Mouse (Mus musculus): ENCODE measurements around the gene Ak8. TPM values are rescaled to one million over a fixed set of nuclear protein-coding genes. Genes with fewer than 3 reads are reported as not detected.
A peak's percentile ranks its signal among the peaks of the same experiment; 100 is the strongest.

Ak8 gene
- total and polyA plus RNA-seq, 3 experiments = 1.5 to 2.6 TPM; not detected in 1

- no peak overlapping the region for H3K27ac ChIP-seq (ENCODE audit: control insufficient read depth, low read depth, low read length)
- no peaks in the 10 kb centered on the region for H3K27me3 ChIP-seq (ENCODE audit: control insufficient read depth in 1 of 2, insufficient read depth in 2 of 2, low read length in 2 of 2)
- H3K36me3 ChIP-seq (ENCODE audit: control insufficient read depth in 1 of 2, insufficient read depth in 2 of 2, low read length in 2 of 2) = no peaks in the 10 kb centered on the region; a peak in 2 of 4 replicates
- no peak for DNase-seq (ENCODE audit: low read depth, low spot score)
- no peak for TF ChIP-seq USF1 (IDR thresholded peaks at IDR 0.05; ENCODE audit: low read depth, low read length)
- no peak for TF ChIP-seq HCFC1 (IDR thresholded peaks at IDR 0.05; ENCODE audit: low read depth, low read length)
- TF ChIP-seq POLR2AphosphoS5 (IDR thresholded peaks at IDR 0.05; ENCODE audit: borderline replicate concordance, low read depth, low read length) = no peak
- no peak for TF ChIP-seq USF2 (IDR thresholded peaks at IDR 0.05; ENCODE audit: borderline replicate concordance in 1 of 2, insufficient read depth in 1 of 2, low read depth in 1 of 2, low read length in 2 of 2)
- no peak for TF ChIP-seq E2F4 (IDR thresholded peaks at IDR 0.05; ENCODE audit: borderline replicate concordance, low read depth, low read length)
- no peak for TF ChIP-seq JUND (IDR thresholded peaks at IDR 0.05; ENCODE audit: low read depth, low read length)
- TF ChIP-seq MYB (IDR thresholded peaks at IDR 0.05; ENCODE audit: low read depth, low read length) = no peak
- no peak for TF ChIP-seq GABPA (IDR thresholded peaks at IDR 0.05; ENCODE audit: low read depth, low read length)
- no peak for TF ChIP-seq NRF1 (IDR thresholded peaks at IDR 0.05; ENCODE audit: insufficient read depth, low read depth, low read length, poor library complexity, severe bottlenecking)
- TF ChIP-seq EP300 (IDR thresholded peaks at IDR 0.05; ENCODE audit: low read depth in 1 of 2, low read length in 2 of 2) = no peak
- no peak for TF ChIP-seq MEF2A (IDR thresholded peaks at IDR 0.05; ENCODE audit: extremely low read depth, insufficient replicate concordance, low read depth, low read length, poor library complexity, severe bottlenecking)
- TF ChIP-seq ZC3H11A (IDR thresholded peaks at IDR 0.05; ENCODE audit: low read depth, low read length) = no peak
- no peak for TF ChIP-seq POLR2A (IDR thresholded peaks at IDR 0.05; ENCODE audit: control insufficient read depth in 1 of 2, insufficient read depth in 1 of 2, low read depth in 1 of 2, low read length in 2 of 2, poor library complexity in 1 of 2)
- H3K4me3 ChIP-seq (ENCODE audit: control insufficient read depth in 1 of 2, insufficient read depth in 1 of 2, low read depth in 2 of 2, low read length in 2 of 2) = no peak overlapping the region
- H3K79me2 ChIP-seq (ENCODE audit: control insufficient read depth, insufficient read depth, low read length, poor library complexity) = peaks cover 6% of the 10 kb centered on the region; the same call in 1 of the 2 replicates
- no peaks in the 10 kb centered on the region for H3K4me1 ChIP-seq (ENCODE audit: control insufficient read depth in 1 of 2, insufficient read depth in 2 of 2, low read length in 2 of 2)
- H3K9me3 ChIP-seq (replicated peaks; ENCODE audit: insufficient read depth, low read length) = no peaks in the 10 kb centered on the region
- no peak overlapping the region for H3K9ac ChIP-seq (ENCODE audit: control insufficient read depth, low read depth, low read length, poor library complexity, severe bottlenecking)
Measured at GRCm38 (mm10) chr2:28653351-28653750, 46.6 kb upstream of the Ak8 start.

GRCm38 (mm10) chr2:28654295-28654694, 45.7 kb upstream of the Ak8 start:
- H3K36me3 ChIP-seq (ENCODE audit: control insufficient read depth in 1 of 2, insufficient read depth in 2 of 2, low read length in 2 of 2) = no peaks in the 10 kb centered on the region; a peak in 2 of 4 replicates
- no peaks in the 10 kb centered on the region for H3K9me3 ChIP-seq (replicated peaks; ENCODE audit: insufficient read depth, low read length)
- H3K9ac ChIP-seq (ENCODE audit: control insufficient read depth, low read depth, low read length, poor library complexity, severe bottlenecking) = no peak overlapping the region
- no peak overlapping the region for H3K27ac ChIP-seq (ENCODE audit: control insufficient read depth, low read depth, low read length)
- no peak overlapping the region for H3K4me3 ChIP-seq (ENCODE audit: control insufficient read depth in 1 of 2, insufficient read depth in 1 of 2, low read depth in 2 of 2, low read length in 2 of 2)
- no peaks in the 10 kb centered on the region for H3K27me3 ChIP-seq (ENCODE audit: control insufficient read depth in 1 of 2, insufficient read depth in 2 of 2, low read length in 2 of 2)
- peak; percentile 75 for DNase-seq (ENCODE audit: low read depth, low spot score)
- peaks cover 6% of the 10 kb centered on the region; the same call in 1 of the 2 replicates for H3K79me2 ChIP-seq (ENCODE audit: control insufficient read depth, insufficient read depth, low read length, poor library complexity)
- no peak for TF ChIP-seq ZMIZ1 (IDR thresholded peaks at IDR 0.05; ENCODE audit: low read depth, low read length)
- no peak for TF ChIP-seq TAL1 (IDR thresholded peaks at IDR 0.05; ENCODE audit: low read length)
- TF ChIP-seq SMC3 (IDR thresholded peaks at IDR 0.05; ENCODE audit: low read depth, low read length) = peak; percentile 47
- no peak for TF ChIP-seq SIN3A (IDR thresholded peaks at IDR 0.05; ENCODE audit: low read length)
- TF ChIP-seq UBTF (IDR thresholded peaks at IDR 0.05; ENCODE audit: borderline replicate concordance, insufficient read depth, low read depth, low read length) = no peak
- TF ChIP-seq MAZ (IDR thresholded peaks at IDR 0.05; ENCODE audit: low read depth, low read length) = no peak
- no peak for TF ChIP-seq MYB (IDR thresholded peaks at IDR 0.05; ENCODE audit: low read depth, low read length)
- TF ChIP-seq TCF12 (IDR thresholded peaks at IDR 0.05; ENCODE audit: low read depth, low read length) = no peak
- TF ChIP-seq ELF1 (IDR thresholded peaks at IDR 0.05; ENCODE audit: low read depth, low read length) = no peak
- no peak for TF ChIP-seq GABPA (IDR thresholded peaks at IDR 0.05; ENCODE audit: low read depth, low read length)
- peak; percentile 24; the same call in 1 of the 2 replicates for TF ChIP-seq ZC3H11A (IDR thresholded peaks at IDR 0.05; ENCODE audit: low read depth, low read length)
- no peak for TF ChIP-seq USF2 (IDR thresholded peaks at IDR 0.05; ENCODE audit: borderline replicate concordance in 1 of 2, insufficient read depth in 1 of 2, low read depth in 1 of 2, low read length in 2 of 2)
- TF ChIP-seq ZNF384 (IDR thresholded peaks at IDR 0.05; ENCODE audit: low read depth, low read length) = 0 out of 2 replicates have a peak, but pooled peaks have one; percentile 14
- TF ChIP-seq CTCF (IDR thresholded peaks at IDR 0.05 in 2 of 3, conservative IDR thresholded peaks at IDR 0.05 in 1 of 3; ENCODE audit: control insufficient read depth in 1 of 3, insufficient read depth in 1 of 3, low read depth in 2 of 3, low read length in 3 of 3, poor library complexity in 1 of 3, severe bottlenecking in 1 of 3) = peak; percentile 75 to 78 (median 75)
- TF ChIP-seq ETS1 (IDR thresholded peaks at IDR 0.05; ENCODE audit: low read depth, low read length) = no peak
- TF ChIP-seq BHLHE40 (IDR thresholded peaks at IDR 0.05; ENCODE audit: borderline replicate concordance, low read depth, low read length) = no peak
- no peak for TF ChIP-seq POLR2A (IDR thresholded peaks at IDR 0.05; ENCODE audit: control insufficient read depth in 1 of 2, insufficient read depth in 1 of 2, low read depth in 1 of 2, low read length in 2 of 2, poor library complexity in 1 of 2)
- no peak for TF ChIP-seq GATA1 (IDR thresholded peaks at IDR 0.05; ENCODE audit: low read depth, low read length)
- no peak for TF ChIP-seq HCFC1 (IDR thresholded peaks at IDR 0.05; ENCODE audit: low read depth, low read length)
- TF ChIP-seq POLR2AphosphoS5 (IDR thresholded peaks at IDR 0.05; ENCODE audit: borderline replicate concordance, low read depth, low read length) = no peak
- no peak for TF ChIP-seq POLR2AphosphoS2 (IDR thresholded peaks at IDR 0.05; ENCODE audit: low read length)
- TF ChIP-seq RAD21 (IDR thresholded peaks at IDR 0.05; ENCODE audit: low read depth, low read length) = peak; percentile 64
- no peak for TF ChIP-seq KAT2A (conservative IDR thresholded peaks at IDR 0.05; ENCODE audit: low read depth, low read length)
- H3K4me1 ChIP-seq (ENCODE audit: control insufficient read depth in 1 of 2, insufficient read depth in 2 of 2, low read length in 2 of 2) = no peaks in the 10 kb centered on the region
